Mouse (Mus musculus) stomach, postnatal 0 days (tissue): ENCODE measurements at regions not wholly inside any gene's neighbourhood (a gene's known extent, or its start where the extent isn't known, plus 50 kb on each side); places are given as distances from the start of the nearest gene placed in this dataset.

Source experiments
- CTCF ChIP-seq: IDR thresholded peaks from 2 replicates; pipeline ENCODE4 v1.5.1; 2016; ENCODE audit warnings: antibody characterized with exemption, low read depth, mild to moderate bottlenecking, moderate library complexity
- EP300 ChIP-seq: optimal IDR thresholded peaks from 2 replicates; pipeline ENCODE3; 2016; ENCODE audit warnings: antibody characterized with exemption

GRCm38 (mm10) chr17:85766556-85766955 is 78.5 kb upstream of the Six2 start:
- no peak for TF ChIP-seq EP300
- no peak for TF ChIP-seq CTCF
